Mouse (Mus musculus): ENCODE measurements at regions not wholly inside any gene's neighbourhood (a gene's known extent, or its start where the extent isn't known, plus 50 kb on each side); places are given as distances from the start of the nearest gene placed in this dataset.

- no peak for ATAC-seq (ENCODE audit: low FRiP score)
- no peak overlapping the region for H3K9ac ChIP-seq
- H3K4me1 ChIP-seq = no peaks in the 10 kb centered on the region
- H3K4me2 ChIP-seq (replicated peaks) = no peak overlapping the region
- no peaks in the 10 kb centered on the region for H3K36me3 ChIP-seq
- H3K27me3 ChIP-seq = no peaks in the 10 kb centered on the region
- H3K9me3 ChIP-seq (replicated peaks) = no peaks in the 10 kb centered on the region
- no peak overlapping the region for H3K27ac ChIP-seq
- H3K4me3 ChIP-seq = no peak overlapping the region
Measured at GRCm38 (mm10) chr17:89272141-89272540, 71.7 kb upstream of the Fshr start.

DNA sequence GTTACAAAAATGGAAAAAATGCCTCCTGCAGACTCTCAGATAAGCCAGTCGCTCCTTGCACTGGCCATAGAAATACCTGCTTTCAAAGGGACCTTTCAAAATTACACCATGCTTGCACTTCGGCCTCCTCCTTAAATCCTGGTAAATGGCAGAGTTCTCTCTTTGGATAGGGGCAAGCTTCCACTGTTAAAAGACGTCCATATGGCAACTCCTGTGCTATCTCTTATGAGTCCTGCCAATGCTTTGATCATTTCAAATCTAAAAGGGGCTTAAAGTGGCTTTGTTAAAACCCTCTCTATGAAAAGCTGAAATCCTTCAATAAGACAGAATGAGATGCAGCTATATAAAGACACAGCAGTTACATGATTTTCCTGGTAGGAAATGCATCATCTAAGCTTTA lies 55.2 kb upstream of the Fshr start:
- Histone ChIP-seq H3K27me3 (no peaks in the 10 kb centered on the region), H3K4me3 (no peak overlapping the region), H3K9me3 (replicated peaks) (no peaks in the 10 kb centered on the region), H3K36me3 (no peaks in the 10 kb centered on the region), H3K9ac (no peak overlapping the region), H3K27ac (no peak overlapping the region), H3K4me2 (replicated peaks) (no peak overlapping the region), H3K4me1 (no peaks in the 10 kb centered on the region)
- ATAC-seq (ENCODE audit: low FRiP score) = no peak
- 71% methylated on average over 3 of the region's 3 CpGs for whole genome bisulfite sequencing

DNA sequence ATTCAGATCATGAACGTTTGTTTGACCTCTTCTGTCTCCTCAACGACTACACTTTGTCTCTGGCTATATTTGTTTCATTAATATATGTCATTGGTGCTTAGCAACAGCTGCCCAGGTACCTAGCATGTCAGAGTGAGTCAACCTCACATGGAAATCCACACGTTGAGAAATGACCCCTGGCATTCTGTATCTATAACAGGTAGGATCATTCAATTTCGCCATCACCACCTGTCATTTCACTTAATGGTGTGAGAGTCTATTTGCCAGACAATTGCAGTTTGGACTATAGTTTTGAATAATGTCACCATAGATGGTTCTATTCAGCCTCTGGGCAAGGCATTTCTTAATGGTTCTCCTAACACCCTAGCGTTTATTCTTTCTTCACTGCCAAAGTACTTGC lies 50.3 kb upstream of the Fshr start:
- no peak overlapping the region for H3K27ac ChIP-seq
- no peak for ATAC-seq (ENCODE audit: low FRiP score)
- 77% methylated on average over 5 of the region's 5 CpGs for WGBS
- H3K36me3 ChIP-seq = no peaks in the 10 kb centered on the region
- no peaks in the 10 kb centered on the region for H3K4me1 ChIP-seq
- H3K4me3 ChIP-seq = no peak overlapping the region
- no peak overlapping the region for H3K9ac ChIP-seq
- H3K4me2 ChIP-seq (replicated peaks) = no peak overlapping the region
- no peaks in the 10 kb centered on the region for H3K9me3 ChIP-seq (replicated peaks)
- no peaks in the 10 kb centered on the region for H3K27me3 ChIP-seq
